Mouse (Mus musculus) forebrain, embryonic 10.5 days (tissue): ENCODE results near the gene Gnai1. TPM values are rescaled to one million over a fixed set of nuclear protein-coding genes. Genes with fewer than 3 reads are reported as not detected.

Source experiments
- DNase-seq: peaks from one replicate; pipeline ENCODE4 v3.0.0-alpha.2; 2017; ENCODE audit warnings: low spot score; ENCODE audit errors: extremely low spot score
- H3K27ac ChIP-seq: fragments of 300-500 bp; sonication (generic); 2 replicates; pipeline ENCODE4 v1.5.1; 2016; ENCODE audit warnings: mild to moderate bottlenecking
- H3K27me3 ChIP-seq: fragments of 300-500 bp; sonication (generic); 2 replicates; pipeline ENCODE4 v1.6.1; 2016; ENCODE audit warnings: mild to moderate bottlenecking; ENCODE audit not compliant: poor library complexity, severe bottlenecking
- H3K36me3 ChIP-seq: fragments of 300-500 bp; sonication (generic); replicated peaks from 2 replicates; pipeline ENCODE4 v1.6.1; 2016; ENCODE audit warnings: mild to moderate bottlenecking, moderate library complexity
- H3K4me1 ChIP-seq: fragments of 300-500 bp; sonication (generic); 2 replicates; pipeline ENCODE4 v1.6.1; 2016
- H3K4me3 ChIP-seq: fragments of 300-500 bp; sonication (generic); 2 replicates; pipeline ENCODE4 v1.5.1; 2016; ENCODE audit warnings: mild to moderate bottlenecking, moderate library complexity
- H3K9me3 ChIP-seq: fragments of 300-500 bp; sonication (generic); 2 replicates; pipeline ENCODE4 v1.6.1; 2016; ENCODE audit warnings: mild to moderate bottlenecking, moderate library complexity
- WGBS: fragments of 180-500 bp; shearing (Covaris S2); methylation state at CpG from one replicate; pipeline ENCODE4 v1.1.7; 2016; 5-methylcytosine and 5-hydroxymethylcytosine counted together
- polyA plus RNA-seq: library from polyadenylated mRNA; unstranded; fragments of >200 nt; fragmentation: Nextera tagmentation; extraction: Ambion mirVana; gene quantifications from 2 replicates; pipeline ENCODE4 v1.2.1, GENCODE M21; 2016

Gnai1 gene
- polyA plus RNA-seq, 1 experiment from 2014 or later: 11.2 TPM

DNA sequence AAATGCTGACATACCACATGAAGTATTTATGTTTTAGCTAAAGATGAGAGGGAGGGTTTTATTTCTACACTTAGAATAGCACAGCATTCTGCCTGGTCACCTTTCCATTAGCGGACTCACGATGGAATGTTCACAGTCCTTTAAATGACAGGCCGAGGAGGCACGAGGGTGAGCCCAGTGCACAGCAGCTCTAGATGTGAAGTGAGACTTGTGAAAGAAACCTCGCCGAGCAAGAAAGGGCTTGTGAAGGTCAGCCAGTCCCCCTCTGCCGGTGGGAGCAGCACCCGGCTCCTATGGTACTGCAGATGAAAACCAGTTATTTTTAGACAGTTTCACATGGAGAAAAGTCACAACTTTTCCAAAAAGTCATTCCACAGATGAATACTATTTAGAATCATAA is 29.4 kb downstream of the Gnai1 start:
- WGBS: 85% methylated on average over 8 of the region's 8 CpGs
- Histone ChIP-seq H3K4me3 (no peak overlapping the region), H3K36me3 (no peaks in the 10 kb centered on the region), H3K4me1 (no peaks in the 10 kb centered on the region), H3K27me3 (no peaks in the 10 kb centered on the region), H3K9me3 (no peaks in the 10 kb centered on the region), H3K27ac (no peak overlapping the region)
- no peak for DNase-seq

DNA sequence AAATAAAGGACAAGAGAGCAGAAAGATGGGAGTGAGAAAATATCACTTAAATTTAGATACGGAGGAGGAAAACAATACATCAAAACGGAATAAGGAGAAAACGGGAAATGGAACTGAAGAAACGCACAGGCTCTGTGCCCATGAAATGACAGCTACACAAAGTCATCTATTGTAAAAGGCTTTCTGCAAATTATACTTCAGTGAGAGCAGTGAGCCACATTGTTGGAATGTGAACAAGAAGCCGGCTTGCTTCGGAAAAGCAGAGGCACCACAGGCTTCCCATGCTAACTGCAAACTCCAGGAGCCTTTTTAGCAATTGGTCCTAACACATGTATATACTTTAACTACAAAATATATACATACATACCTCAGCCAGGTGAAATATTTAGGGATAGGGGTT is 34.0 kb downstream of the Gnai1 start:
- H3K4me3 ChIP-seq: no peak overlapping the region
- no peaks in the 10 kb centered on the region for H3K9me3 ChIP-seq
- H3K36me3 ChIP-seq: no peaks in the 10 kb centered on the region
- 90% methylated on average over 6 of the region's 6 CpGs for WGBS
- no peaks in the 10 kb centered on the region for H3K27me3 ChIP-seq
- DNase-seq: no peak
- H3K4me1 ChIP-seq: no peaks in the 10 kb centered on the region
- no peak overlapping the region for H3K27ac ChIP-seq

DNA sequence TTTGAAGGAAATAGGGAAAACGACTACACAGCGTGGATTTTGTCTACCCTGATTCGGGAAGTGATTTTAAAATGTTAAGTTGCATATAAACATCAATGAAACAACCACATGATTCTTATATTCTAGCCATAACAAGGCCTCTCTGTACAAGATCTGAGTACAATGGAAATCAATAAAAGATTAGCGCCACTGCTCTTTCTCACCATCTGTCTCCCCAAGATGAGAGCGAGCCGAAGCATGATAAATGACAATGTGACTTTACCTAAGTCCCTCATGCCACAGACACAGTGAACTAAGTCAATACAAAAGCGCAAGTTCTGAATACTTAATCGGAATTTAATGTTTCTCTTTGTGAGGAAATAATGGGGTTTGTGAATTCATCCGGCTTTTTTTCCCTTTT is 36.6 kb downstream of the Gnai1 start:
- Histone ChIP-seq H3K4me1 (no peaks in the 10 kb centered on the region), H3K36me3 (no peaks in the 10 kb centered on the region), H3K27ac (no peak overlapping the region), H3K27me3 (no peaks in the 10 kb centered on the region), H3K9me3 (no peaks in the 10 kb centered on the region; the same call in 1 of the 2 replicates), H3K4me3 (no peak overlapping the region)
- 89% methylated on average over 9 of the region's 9 CpGs for WGBS
- no peak for DNase-seq

DNA sequence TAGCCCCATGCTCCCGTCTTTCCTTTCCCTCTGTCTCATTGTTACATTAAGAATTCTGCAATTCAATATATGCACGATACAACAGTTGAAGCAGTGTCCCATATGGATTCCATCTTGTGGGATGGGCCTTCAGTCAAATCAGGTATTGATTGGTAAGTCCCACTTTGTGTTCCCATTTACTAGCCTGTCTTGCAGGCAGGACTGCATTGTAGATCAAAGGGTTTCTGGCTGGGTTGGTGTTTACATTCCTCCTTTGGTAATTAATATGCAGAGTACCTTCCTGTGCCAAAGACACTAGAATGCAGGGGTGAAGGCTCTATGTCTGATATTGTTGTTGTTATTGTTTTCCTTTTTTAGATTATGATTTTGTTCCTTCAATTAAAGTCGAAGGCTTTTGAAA is 38.5 kb downstream of the Gnai1 start:
- Histone ChIP-seq H3K27ac (no peak overlapping the region), H3K27me3 (no peaks in the 10 kb centered on the region), H3K4me3 (no peak overlapping the region), H3K36me3 (no peaks in the 10 kb centered on the region), H3K4me1 (no peaks in the 10 kb centered on the region), H3K9me3 (no peaks in the 10 kb centered on the region; the same call in 1 of the 2 replicates)
- DNase-seq: no peak
- WGBS: 92% methylated on average over 3 of the region's 3 CpGs

DNA sequence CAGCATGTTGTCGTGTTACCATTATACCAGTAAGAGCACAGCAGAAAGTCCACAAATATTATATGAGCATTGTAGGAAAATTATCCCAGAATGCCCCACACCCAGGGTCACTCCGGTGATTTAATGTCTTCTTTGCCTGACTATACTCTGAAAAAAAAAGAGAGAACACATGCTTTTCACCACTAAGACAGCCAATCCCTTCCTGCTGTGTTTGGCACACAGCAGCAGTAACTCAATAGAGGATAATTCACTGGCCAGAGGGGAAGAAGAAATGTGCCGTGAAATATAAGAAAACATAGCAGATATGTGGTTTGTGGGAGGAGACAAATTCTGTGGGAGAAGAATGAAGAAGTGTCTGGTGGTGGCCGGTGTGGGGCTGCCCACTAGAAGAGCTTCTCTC is 41.3 kb downstream of the Gnai1 start:
- Histone ChIP-seq H3K27ac (no peak overlapping the region), H3K9me3 (no peaks in the 10 kb centered on the region; the same call in 1 of the 2 replicates), H3K4me3 (no peak overlapping the region), H3K36me3 (no peaks in the 10 kb centered on the region), H3K27me3 (no peaks in the 10 kb centered on the region), H3K4me1 (no peaks in the 10 kb centered on the region)
- 88% methylated on average over 4 of the region's 4 CpGs for WGBS
- DNase-seq: no peak

DNA sequence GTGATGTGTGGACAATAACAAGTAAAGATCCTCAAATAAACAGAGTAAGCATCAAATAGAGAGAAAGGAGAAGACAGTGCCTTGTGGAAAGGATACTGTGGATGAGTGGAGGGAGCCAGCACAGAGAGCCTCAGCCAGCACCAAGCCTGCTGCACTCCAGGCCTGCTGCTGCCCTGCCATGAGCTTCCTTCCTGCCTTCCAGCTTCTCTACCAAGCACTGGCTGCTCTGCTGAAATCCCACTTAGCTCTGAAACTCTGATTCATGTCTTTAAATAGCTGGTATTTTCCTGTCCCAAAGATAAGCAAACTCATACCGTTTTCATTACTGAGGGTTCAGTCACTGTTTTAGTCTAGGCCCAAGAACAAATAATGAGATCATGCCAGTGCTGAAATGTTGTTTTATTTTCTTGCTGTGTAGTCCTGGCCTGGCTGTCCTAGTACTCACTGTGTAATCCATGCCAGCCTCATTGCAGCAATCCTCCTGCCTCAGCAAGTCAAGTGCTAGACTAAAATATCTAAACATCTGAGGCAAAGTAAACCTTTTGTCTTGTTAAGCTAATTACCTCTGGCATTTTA is 52.8 kb downstream of the Gnai1 start:
- H3K36me3 ChIP-seq: no peaks in the 10 kb centered on the region
- 80% methylated on average over 1 of the region's 1 CpGs for WGBS
- no peak for DNase-seq
- no peak overlapping the region for H3K27ac ChIP-seq
- H3K9me3 ChIP-seq: no peaks in the 10 kb centered on the region
- H3K4me3 ChIP-seq: no peak overlapping the region
- H3K4me1 ChIP-seq: no peaks in the 10 kb centered on the region
- no peaks in the 10 kb centered on the region for H3K27me3 ChIP-seq

DNA sequence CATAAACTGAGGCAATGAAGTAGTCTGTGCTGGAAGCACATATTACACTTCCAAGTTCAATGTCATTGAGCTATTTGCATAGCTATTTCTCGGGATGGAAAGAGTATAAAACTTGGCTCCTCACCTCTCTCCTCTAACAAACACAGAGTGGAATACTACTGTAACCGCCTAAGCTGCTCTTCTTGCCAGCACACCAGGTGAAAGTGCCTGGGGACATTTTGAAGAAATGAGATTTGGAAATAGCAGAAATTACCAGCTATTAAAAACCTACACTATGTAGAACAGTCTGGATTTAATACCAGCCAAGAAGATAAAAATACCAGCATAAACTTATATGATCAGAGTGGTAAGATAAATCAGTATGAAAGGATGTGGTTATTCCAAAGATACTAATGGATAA is 63.6 kb downstream of the Gnai1 start:
- Histone ChIP-seq H3K9me3 (no peaks in the 10 kb centered on the region), H3K4me3 (no peak overlapping the region), H3K27ac (no peak overlapping the region), H3K36me3 (no peaks in the 10 kb centered on the region; the same call in 1 of the 2 replicates), H3K27me3 (no peaks in the 10 kb centered on the region), H3K4me1 (no peaks in the 10 kb centered on the region)
- no peak for DNase-seq
- 84% methylated on average over 2 of the region's 2 CpGs for WGBS

DNA sequence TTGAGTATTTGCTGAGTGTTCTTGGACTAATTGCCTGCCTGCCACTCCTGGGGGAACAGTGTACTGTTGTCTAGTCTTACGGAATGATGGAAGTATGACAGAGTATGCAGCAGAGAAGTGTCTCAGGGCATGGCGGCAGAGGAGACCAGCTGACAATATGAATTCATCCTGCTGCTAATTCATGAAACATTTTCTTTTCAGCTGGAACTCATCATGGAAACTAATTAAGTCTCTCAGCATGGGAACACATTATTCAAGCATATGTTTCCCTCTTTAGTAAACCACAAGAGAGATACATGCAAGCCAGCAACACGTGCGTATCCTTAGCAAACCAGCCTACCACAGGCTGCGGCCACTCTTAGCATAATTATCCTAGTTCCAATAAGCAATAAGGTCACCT is 67.4 kb downstream of the Gnai1 start:
- peaks cover 13% of the 10 kb centered on the region for H3K4me1 ChIP-seq
- H3K9me3 ChIP-seq: no peaks in the 10 kb centered on the region
- peaks cover 7% of the 10 kb centered on the region; the same call in 1 of the 2 replicates for H3K36me3 ChIP-seq
- 88% methylated on average over 5 of the region's 5 CpGs for WGBS
- no peak for DNase-seq
- no peaks in the 10 kb centered on the region for H3K27me3 ChIP-seq
- H3K27ac ChIP-seq: no peak overlapping the region
- H3K4me3 ChIP-seq: no peak overlapping the region

DNA sequence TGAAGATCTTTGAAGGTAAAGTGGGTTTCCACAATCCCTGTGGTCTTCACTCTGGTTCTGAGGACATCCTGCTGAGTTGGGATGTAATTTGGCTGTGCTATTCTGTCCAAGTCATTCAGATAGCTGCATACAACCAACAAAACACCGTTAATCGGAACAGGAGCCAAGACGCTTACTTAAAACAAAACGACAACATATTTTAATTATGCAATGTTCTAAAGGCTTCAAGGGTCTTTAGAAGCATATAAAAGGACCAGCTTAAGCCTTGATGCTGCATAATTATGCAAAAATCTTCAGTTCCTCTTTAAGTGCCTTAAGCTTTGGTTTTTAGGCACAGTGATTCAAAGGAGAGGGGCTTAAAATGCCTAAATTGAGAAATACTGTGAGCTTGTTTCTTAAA is 70.6 kb downstream of the Gnai1 start:
- no peaks in the 10 kb centered on the region for H3K27me3 ChIP-seq
- H3K4me1 ChIP-seq: peaks cover 13% of the 10 kb centered on the region
- WGBS: 41% methylated on average over 4 of the region's 4 CpGs
- DNase-seq: no peak
- no peak overlapping the region for H3K27ac ChIP-seq
- H3K4me3 ChIP-seq: no peak overlapping the region
- peaks cover 8% of the 10 kb centered on the region; the same call in 1 of the 2 replicates for H3K9me3 ChIP-seq
- H3K36me3 ChIP-seq: peaks cover 19% of the 10 kb centered on the region

DNA sequence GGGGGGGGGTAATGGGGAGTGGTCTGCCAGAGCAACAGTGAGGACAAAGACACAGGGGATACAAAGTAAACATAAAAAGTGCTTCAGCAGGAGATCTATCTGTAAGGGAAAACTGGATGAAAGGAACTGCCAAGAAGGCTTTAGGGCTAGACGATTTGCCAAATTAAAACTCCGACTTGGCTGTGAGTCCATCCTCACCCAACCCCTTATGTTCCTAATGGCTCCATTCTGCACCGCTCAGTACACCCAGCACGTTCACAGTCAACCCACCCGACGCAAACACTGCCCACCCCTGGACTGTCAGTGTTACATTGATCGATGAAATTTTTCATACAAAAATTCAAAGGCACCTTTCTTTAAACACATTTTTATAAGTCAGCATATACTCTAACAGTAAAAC is 71.5 kb downstream of the Gnai1 start:
- H3K27me3 ChIP-seq: no peaks in the 10 kb centered on the region
- no peak for DNase-seq
- no peak overlapping the region for H3K27ac ChIP-seq
- H3K4me3 ChIP-seq: no peak overlapping the region
- peaks cover 13% of the 10 kb centered on the region for H3K4me1 ChIP-seq
- H3K36me3 ChIP-seq: peaks cover 19% of the 10 kb centered on the region
- WGBS: 87% methylated on average over 7 of the region's 7 CpGs
- H3K9me3 ChIP-seq: peaks cover 8% of the 10 kb centered on the region; the same call in 1 of the 2 replicates

DNA sequence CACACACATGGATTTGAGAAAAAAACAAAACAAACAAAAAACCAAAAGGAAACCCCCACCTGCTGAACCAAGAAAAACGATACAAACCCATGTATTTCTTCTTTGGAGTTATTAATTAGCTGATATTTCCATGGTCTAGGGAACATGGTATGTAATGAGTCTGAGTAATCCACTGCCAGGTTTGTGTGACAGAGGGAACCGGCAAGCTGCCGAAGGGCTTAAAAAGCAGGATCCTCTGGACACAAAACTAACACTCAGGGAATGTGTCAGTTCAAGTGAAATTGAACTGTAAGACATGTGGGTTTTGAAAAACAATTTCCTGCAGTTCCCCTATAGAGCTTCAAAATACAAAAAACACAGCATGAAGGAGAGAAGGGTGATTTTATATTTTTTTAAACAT is 72.1 kb downstream of the Gnai1 start:
- no peak overlapping the region for H3K27ac ChIP-seq
- H3K36me3 ChIP-seq: peaks cover 19% of the 10 kb centered on the region
- peaks cover 8% of the 10 kb centered on the region; the same call in 1 of the 2 replicates for H3K9me3 ChIP-seq
- no peak overlapping the region for H3K4me3 ChIP-seq
- WGBS: 90% methylated on average over 3 of the region's 3 CpGs
- H3K4me1 ChIP-seq: peaks cover 13% of the 10 kb centered on the region
- H3K27me3 ChIP-seq: no peaks in the 10 kb centered on the region
- no peak for DNase-seq

DNA sequence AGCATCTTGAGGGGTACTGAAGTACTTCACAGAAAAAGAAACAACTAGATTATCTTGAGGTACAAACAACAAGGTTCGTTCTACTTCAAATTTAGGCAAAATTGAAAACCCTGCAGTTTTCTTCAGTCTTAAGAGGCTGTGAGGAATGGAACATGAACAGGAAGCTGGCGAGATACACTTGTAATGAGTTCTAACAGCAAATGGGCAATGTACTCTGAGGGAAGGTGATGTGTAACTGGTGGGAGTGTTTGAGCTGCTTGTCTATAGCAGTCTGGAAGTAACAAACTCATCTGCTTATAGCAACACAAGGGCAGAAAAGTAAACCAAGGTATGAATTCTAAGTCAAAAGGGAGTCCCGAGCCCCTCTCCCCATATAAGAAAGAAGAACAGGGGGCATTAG is 78.1 kb downstream of the Gnai1 start:
- H3K9me3 ChIP-seq: peaks cover 7% of the 10 kb centered on the region; the same call in 1 of the 2 replicates
- H3K4me1 ChIP-seq: no peaks in the 10 kb centered on the region
- WGBS: 90% methylated on average over 3 of the region's 3 CpGs
- no peak overlapping the region for H3K27ac ChIP-seq
- DNase-seq: no peak
- no peaks in the 10 kb centered on the region for H3K27me3 ChIP-seq
- H3K4me3 ChIP-seq: no peak overlapping the region
- H3K36me3 ChIP-seq: peaks cover 8% of the 10 kb centered on the region

DNA sequence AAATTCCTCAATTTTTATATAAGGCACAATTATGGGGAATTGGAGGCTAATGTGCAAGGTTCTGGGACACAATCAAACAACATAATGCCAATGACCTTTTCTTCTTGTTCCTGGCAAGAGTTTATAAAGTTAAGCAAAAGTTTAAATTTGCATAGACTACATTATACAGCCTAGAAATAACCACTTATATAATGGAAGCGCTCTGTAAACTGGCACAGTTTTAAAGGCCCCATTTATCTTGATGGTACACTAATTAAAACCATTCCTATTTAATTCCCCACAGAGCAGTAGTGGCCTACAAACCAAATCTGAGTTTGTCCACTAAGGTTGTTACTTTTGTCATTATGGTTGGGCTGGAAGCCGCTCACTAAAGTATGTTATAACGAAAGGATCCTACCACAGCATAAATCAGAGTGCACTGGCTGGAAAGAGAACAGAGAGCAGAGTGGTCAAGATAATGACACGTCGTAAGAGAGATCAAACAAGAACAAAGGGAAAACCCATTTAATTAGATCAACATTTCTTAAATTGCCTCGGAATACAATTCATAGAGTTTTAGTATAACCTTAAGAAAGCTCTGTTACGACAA is 85.7 kb downstream of the Gnai1 start:
- 92% methylated on average over 7 of the region's 7 CpGs for WGBS
- Histone ChIP-seq H3K27me3 (no peaks in the 10 kb centered on the region), H3K36me3 (0 out of 2 replicates have a peak, but pooled peaks cover 3% of the 10 kb centered on the region), H3K4me1 (no peaks in the 10 kb centered on the region), H3K9me3 (no peaks in the 10 kb centered on the region), H3K27ac (no peak overlapping the region), H3K4me3 (no peak overlapping the region)
- DNase-seq: no peak
